Mouse (Mus musculus) MEL (cell line): ENCODE results near the gene Mbnl1. TPM values are rescaled to one million over a fixed set of nuclear protein-coding genes. Genes with fewer than 3 reads are reported as not detected.

Experiments
- DNase-seq: peaks from one replicate; pipeline ENCODE4 v3.0.0; 2011; ENCODE audit warnings: low read depth, low spot score
- H3K27ac ChIP-seq: 2 replicates; pipeline ENCODE4 v1.5.1; 2012; ENCODE audit warnings: low read depth, mild to moderate bottlenecking, control low read depth, low read length, moderate library complexity; ENCODE audit not compliant: control insufficient read depth
- H3K27me3 ChIP-seq, 2 experiments: fragments of 150-350 bp in 1 of 2; sonication (generic) in 1 of 2; 2 replicates each; pipeline ENCODE4 v1.6.1; 2012; ENCODE audit warnings: low read length in 2 of 2, mild to moderate bottlenecking in 2 of 2, improper control_type of control experiment in 1 of 2, moderate library complexity in 1 of 2; ENCODE audit not compliant: insufficient read depth in 2 of 2, control insufficient read depth in 1 of 2
- H3K36me3 ChIP-seq, 2 experiments: 2 replicates each; pipeline ENCODE4 v1.6.1; 2012 to 2014; ENCODE audit warnings: low read length in 2 of 2, improper control_type of control experiment in 1 of 2, inconsistent platforms in 1 of 2, mild to moderate bottlenecking in 1 of 2; ENCODE audit not compliant: insufficient read depth in 2 of 2, control insufficient read depth in 1 of 2
- H3K4me1 ChIP-seq, 2 experiments: fragments of 150-350 bp in 1 of 2; sonication (generic) in 1 of 2; 2 replicates each; pipeline ENCODE4 v1.6.1; 2012; ENCODE audit warnings: low read length in 2 of 2, improper control_type of control experiment in 1 of 2, mild to moderate bottlenecking in 1 of 2; ENCODE audit not compliant: insufficient read depth in 2 of 2, control insufficient read depth in 1 of 2
- H3K4me3 ChIP-seq, 2 experiments: fragments of 150-350 bp in 1 of 2; sonication (generic) in 1 of 2; 2 replicates each; pipeline ENCODE4 v1.5.1; 2012; ENCODE audit warnings: low read depth in 2 of 2, low read length in 2 of 2, mild to moderate bottlenecking in 2 of 2, moderate library complexity in 2 of 2, control low read depth in 1 of 2, improper control_type of control experiment in 1 of 2; ENCODE audit not compliant: control insufficient read depth in 1 of 2, insufficient read depth in 1 of 2
- H3K79me2 ChIP-seq: 2 replicates; pipeline ENCODE4 v1.6.1; 2012; ENCODE audit warnings: mild to moderate bottlenecking, low read length, moderate library complexity; ENCODE audit not compliant: control insufficient read depth, poor library complexity, insufficient read depth
- H3K9ac ChIP-seq: 2 replicates; pipeline ENCODE4 v1.6.1; 2012; ENCODE audit warnings: low read depth, mild to moderate bottlenecking, control low read depth, low read length, moderate library complexity; ENCODE audit not compliant: control insufficient read depth, poor library complexity, severe bottlenecking
- H3K9me3 ChIP-seq: fragments of 150-350 bp; sonication (generic); replicated peaks from 2 replicates; pipeline ENCODE4 v1.6.1; 2012; ENCODE audit warnings: mild to moderate bottlenecking, low read length, improper control_type of control experiment, moderate library complexity; ENCODE audit not compliant: insufficient read depth
- EP300 ChIP-seq, 2 experiments: IDR thresholded peaks; 2 replicates each; pipeline ENCODE4 v1.6.1; 2011; ENCODE audit warnings: improper control_type of control experiment in 2 of 2, low read length in 2 of 2, low read depth in 1 of 2, mild to moderate bottlenecking in 1 of 2
- ETS1 ChIP-seq: IDR thresholded peaks from 2 replicates; pipeline ENCODE4 v1.6.1; 2012; ENCODE audit warnings: low read depth, mild to moderate bottlenecking, inconsistent platforms, low read length, improper control_type of control experiment, moderate library complexity
- GATA1 ChIP-seq: IDR thresholded peaks from 2 replicates; pipeline ENCODE4 v1.6.1; 2011; ENCODE audit warnings: low read depth, low read length, improper control_type of control experiment
- MAFK ChIP-seq: IDR thresholded peaks from 2 replicates; pipeline ENCODE4 v1.6.1; 2011; ENCODE audit warnings: low read depth, mild to moderate bottlenecking, low read length, improper control_type of control experiment, borderline replicate concordance
- MEF2A ChIP-seq: IDR thresholded peaks from 2 replicates; pipeline ENCODE4 v1.6.1; 2014; ENCODE audit warnings: low read depth, mild to moderate bottlenecking, inconsistent platforms, low read length, improper control_type of control experiment; ENCODE audit not compliant: poor library complexity, insufficient replicate concordance, severe bottlenecking; ENCODE audit errors: extremely low read depth
- MYC ChIP-seq: IDR thresholded peaks from 2 replicates; pipeline ENCODE4 v1.6.1; 2011; ENCODE audit warnings: low read depth, mild to moderate bottlenecking, low read length, improper control_type of control experiment, moderate library complexity
- RCOR1 ChIP-seq: IDR thresholded peaks from 2 replicates; pipeline ENCODE4 v1.6.1; 2012; ENCODE audit warnings: low read depth, mild to moderate bottlenecking, inconsistent platforms, low read length, improper control_type of control experiment
- SMC3 ChIP-seq: IDR thresholded peaks from 2 replicates; pipeline ENCODE4 v1.6.1; 2011; ENCODE audit warnings: low read depth, low read length, improper control_type of control experiment
- TCF12 ChIP-seq: IDR thresholded peaks from 2 replicates; pipeline ENCODE4 v1.6.1; 2014; ENCODE audit warnings: low read depth, mild to moderate bottlenecking, inconsistent platforms, low read length, improper control_type of control experiment, moderate library complexity
- ZNF384 ChIP-seq: IDR thresholded peaks from 2 replicates; pipeline ENCODE4 v1.6.1; 2012; ENCODE audit warnings: low read depth, mild to moderate bottlenecking, inconsistent platforms, low read length, improper control_type of control experiment
- polyA plus RNA-seq, 2 experiments: library from polyadenylated mRNA; stranded (reverse) in 1 of 2; unstranded in 1 of 2; fragments of >175 nt in 1 of 2; fragments of >200 nt in 1 of 2; gene quantifications; 2 replicates each; pipeline versions ENCODE4 v1.2.1 to v1.2.4; 2012; ENCODE audit warnings: low replicate concordance in 2 of 2, low read depth in 1 of 2; ENCODE audit not compliant: insufficient read length in 2 of 2, insufficient read depth in 1 of 2, missing spikeins in 1 of 2
- total RNA-seq: library from RNA; depleted of rRNA; stranded (reverse); fragments of 300-350 nt; gene quantifications from 2 replicates; pipeline ENCODE4 v1.2.3, GENCODE M21; 2012

The Mbnl1 gene
- total and polyA plus RNA-seq, 3 experiments, result 250 to 371 (median 341) TPM

DNA sequence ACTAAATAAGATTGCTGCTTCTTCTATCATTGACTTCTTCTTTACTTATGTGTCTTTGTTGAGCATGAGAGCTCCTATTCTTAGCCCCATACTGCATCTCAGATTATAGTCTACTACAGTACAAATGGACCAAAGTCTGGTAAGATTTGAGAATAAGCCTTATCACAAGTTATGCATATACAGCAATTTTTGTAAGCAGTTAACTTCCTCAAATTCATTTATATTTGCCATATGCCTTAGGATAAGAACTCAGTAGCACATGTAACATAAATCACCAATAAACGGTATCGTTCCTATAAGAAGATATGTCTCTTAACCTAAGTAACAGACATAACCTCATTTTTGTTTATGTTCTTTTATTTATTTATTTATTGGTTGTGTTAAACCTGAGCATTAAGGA is 188.1 kb downstream of the Mbnl1 start:
- no peaks in the 10 kb centered on the region for H3K27me3 ChIP-seq
- no peak overlapping the region for H3K9ac ChIP-seq
- TF ChIP-seq MYC (peak; percentile 76; the same call in 1 of the 2 replicates), TCF12 (peak; percentile 24; the same call in 1 of the 2 replicates), GATA1 (peak; percentile 54; the same call in 1 of the 2 replicates), SMC3 (0 out of 2 replicates have a peak, but pooled peaks have one; percentile 0), RCOR1 (peak; percentile 60; the same call in 1 of the 2 replicates), ETS1 (peak; percentile 52), MEF2A (no peak), MAFK (peak; percentile 91), EP300 (IDR thresholded peaks at IDR 0.05; ENCODE audit: low read depth in 1 of 2, low read length in 2 of 2) (peak; percentile 59 to 67; a peak in 3 of 4 replicates), ZNF384 (no peak)
- DNase-seq, result peak; percentile 58
- H3K27ac ChIP-seq, result no peak overlapping the region
- H3K36me3 ChIP-seq, result peaks cover 0 to 3% of the 10 kb centered on the region in 2 experiments; a peak in 2 of 4 replicates
- H3K4me3 ChIP-seq, result no peak overlapping the region
- 0 out of 4 replicates have a peak, but pooled peaks cover 0 to 6% of the 10 kb centered on the region in 2 experiments for H3K4me1 ChIP-seq
- no peaks in the 10 kb centered on the region for H3K9me3 ChIP-seq
- no peaks in the 10 kb centered on the region for H3K79me2 ChIP-seq
